Mouse (Mus musculus) cerebellum, adult 2 months (tissue): ENCODE data around the gene L3mbtl4.

ENCODE experiments used
- CTCF ChIP-seq: fragments of 200-500 bp; IDR thresholded peaks from 2 replicates; pipeline ENCODE4 v1.5.1; 2011; ENCODE audit warnings: low read depth, mild to moderate bottlenecking, control low read depth, low read length, moderate library complexity, borderline replicate concordance; ENCODE audit not compliant: insufficient read depth
- POLR2A ChIP-seq: fragments of 200-500 bp; IDR thresholded peaks from 2 replicates; pipeline ENCODE4 v1.6.1; 2011; ENCODE audit warnings: low read length, control low read depth, borderline replicate concordance; ENCODE audit not compliant: insufficient read depth

DNA sequence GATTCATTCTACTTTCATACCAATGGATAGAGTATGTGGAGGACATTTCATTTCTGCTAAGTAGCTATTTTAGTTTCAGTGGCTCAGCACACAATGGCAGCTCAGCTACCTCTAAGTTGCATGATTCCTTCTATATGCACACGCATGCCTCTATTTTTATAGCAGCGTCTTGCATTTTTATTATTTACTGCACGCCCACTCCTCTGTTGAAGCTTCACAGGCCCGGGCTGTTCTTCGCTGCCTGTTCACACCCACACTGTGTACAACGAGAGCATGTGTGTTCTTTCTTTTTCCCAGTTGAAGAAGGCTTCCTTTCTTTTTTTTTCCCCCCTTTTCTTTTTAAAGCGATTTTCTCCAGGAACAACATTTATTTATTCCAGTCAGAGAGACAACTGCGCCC, 357.8 kb downstream of the L3mbtl4 start:
- TF ChIP-seq POLR2A (no peak), CTCF (no peak)
